Mouse (Mus musculus) myocyte (in vitro differentiated cells): ENCODE data around the gene Rpl35. TPM values are rescaled to one million over a fixed set of nuclear protein-coding genes. Genes with fewer than 3 reads are reported as not detected.

Source experiments
- H3K27me3 ChIP-seq: one replicate; pipeline ENCODE4 v1.6.1; 2011; ENCODE audit not compliant: control insufficient read depth, insufficient read depth, insufficient read length
- H3K36me3 ChIP-seq: one replicate; pipeline ENCODE4 v1.6.1; 2011; ENCODE audit not compliant: control insufficient read depth, insufficient read depth
- H3K4me2 ChIP-seq: one replicate; pipeline ENCODE4 v1.6.1; 2011; ENCODE audit warnings: low read depth, control low read depth
- H3K4me3 ChIP-seq: one replicate; pipeline ENCODE4 v1.5.1; 2011; ENCODE audit warnings: mild to moderate bottlenecking, control low read depth, moderate library complexity
- H3K79me2 ChIP-seq: one replicate; pipeline ENCODE4 v1.6.1; 2011; ENCODE audit not compliant: control insufficient read depth, insufficient read depth
- H3ac ChIP-seq: one replicate; pipeline ENCODE4 v1.6.1; 2011; ENCODE audit not compliant: control insufficient read depth, insufficient read length
- E2F4 ChIP-seq: IDR thresholded peaks from one replicate; pipeline ENCODE4 v1.6.1; 2011; ENCODE audit warnings: mild to moderate bottlenecking, control low read depth, moderate library complexity; ENCODE audit not compliant: insufficient read depth
- MAX ChIP-seq: IDR thresholded peaks from one replicate; pipeline ENCODE4 v1.6.1; 2011; ENCODE audit warnings: low read depth, mild to moderate bottlenecking, control low read depth
- MYOD1 ChIP-seq, 3 experiments: IDR thresholded peaks; one replicate each; pipeline ENCODE4 v1.6.1; 2011; ENCODE audit warnings: control low read depth in 2 of 3, low read depth in 2 of 3, mild to moderate bottlenecking in 2 of 3, moderate library complexity in 1 of 3; ENCODE audit not compliant: insufficient read length in 2 of 3, control insufficient read depth in 1 of 3
- MYOG ChIP-seq, 3 experiments: IDR thresholded peaks; one replicate each; pipeline ENCODE4 v1.6.1; 2011; ENCODE audit warnings: control low read depth in 2 of 3, low read depth in 2 of 3, mild to moderate bottlenecking in 2 of 3; ENCODE audit not compliant: insufficient read length in 2 of 3, control insufficient read depth in 1 of 3, insufficient read depth in 1 of 3
- POLR2A ChIP-seq: IDR thresholded peaks from one replicate; pipeline ENCODE4 v1.6.1; 2011; ENCODE audit warnings: low read depth, mild to moderate bottlenecking, control low read depth, moderate library complexity; ENCODE audit not compliant: insufficient read length
- POLR2AphosphoS2 ChIP-seq: IDR thresholded peaks from one replicate; pipeline ENCODE4 v1.6.1; 2011; ENCODE audit warnings: low read depth, control low read depth; ENCODE audit not compliant: insufficient read length
- REST ChIP-seq: IDR thresholded peaks from one replicate; pipeline ENCODE4 v1.6.1; 2011; ENCODE audit warnings: mild to moderate bottlenecking, control low read depth, moderate library complexity; ENCODE audit not compliant: insufficient read depth, insufficient read length
- SRF ChIP-seq: IDR thresholded peaks from one replicate; pipeline ENCODE4 v1.6.1; 2011; ENCODE audit warnings: low read depth; ENCODE audit not compliant: control insufficient read depth, insufficient read length
- TCF12 ChIP-seq: IDR thresholded peaks from one replicate; pipeline ENCODE4 v1.6.1; 2011; ENCODE audit warnings: mild to moderate bottlenecking, control low read depth; ENCODE audit not compliant: poor library complexity, insufficient read depth, severe bottlenecking
- TCF3 ChIP-seq: IDR thresholded peaks from one replicate; pipeline ENCODE4 v1.6.1; 2011; ENCODE audit warnings: low read depth, control low read depth; ENCODE audit not compliant: insufficient read length
- USF1 ChIP-seq: IDR thresholded peaks from one replicate; pipeline ENCODE4 v1.6.1; 2011; ENCODE audit warnings: low read depth, mild to moderate bottlenecking, control low read depth, moderate library complexity
- polyA plus RNA-seq: library from polyadenylated mRNA; unstranded; fragments of >200 nt; fragmentation: generic; extraction: Trizol; gene quantifications from one replicate; pipeline ENCODE4 v1.2.1, GENCODE M21; 2012; ENCODE audit warnings: missing spikeins

The Rpl35 gene
- polyA plus RNA-seq, 1 experiment = 1,480 TPM

DNA sequence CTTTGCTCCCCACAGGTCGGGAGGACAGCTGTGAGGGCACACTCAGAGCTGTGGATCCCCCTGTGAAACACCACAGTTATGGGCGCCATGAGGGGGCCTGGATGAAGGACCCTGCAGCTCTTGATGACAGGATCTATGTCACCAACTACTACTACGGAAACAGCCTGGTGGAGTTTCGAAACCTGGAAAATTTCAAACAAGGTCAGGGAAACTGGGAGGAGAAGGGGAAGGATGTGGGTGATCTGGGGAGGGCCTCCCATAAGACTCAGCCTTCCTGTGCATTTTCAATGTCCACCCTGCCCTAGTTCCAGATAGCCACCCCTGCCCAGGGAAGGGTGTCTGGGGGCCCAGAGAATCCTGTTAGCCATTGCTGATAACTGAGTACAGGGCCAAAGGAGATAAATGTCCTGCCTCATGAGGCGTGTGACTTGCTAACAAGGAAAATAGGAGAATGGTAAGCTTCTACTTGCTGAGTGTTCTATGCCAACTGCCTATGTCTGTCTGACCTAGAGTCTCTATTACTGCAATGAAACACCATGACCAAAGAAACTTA is 47.7 kb downstream of the Rpl35 start:
- TF ChIP-seq MYOD1 (IDR thresholded peaks at IDR 0.05; ENCODE audit: control insufficient read depth in 1 of 3, insufficient read length in 2 of 3, low read depth in 2 of 3) (no peak), MYOG (IDR thresholded peaks at IDR 0.05; ENCODE audit: control insufficient read depth in 1 of 3, insufficient read depth in 1 of 3, insufficient read length in 2 of 3, low read depth in 2 of 3) (peak in 1 of 3 experiments; percentile 15)
- H3K79me2 ChIP-seq = no peaks in the 10 kb centered on the region
- no peaks in the 10 kb centered on the region for H3K27me3 ChIP-seq
- H3K4me2 ChIP-seq = no peak overlapping the region
- no peak overlapping the region for H3K4me3 ChIP-seq
- no peak overlapping the region for H3ac ChIP-seq
- H3K36me3 ChIP-seq = no peaks in the 10 kb centered on the region

DNA sequence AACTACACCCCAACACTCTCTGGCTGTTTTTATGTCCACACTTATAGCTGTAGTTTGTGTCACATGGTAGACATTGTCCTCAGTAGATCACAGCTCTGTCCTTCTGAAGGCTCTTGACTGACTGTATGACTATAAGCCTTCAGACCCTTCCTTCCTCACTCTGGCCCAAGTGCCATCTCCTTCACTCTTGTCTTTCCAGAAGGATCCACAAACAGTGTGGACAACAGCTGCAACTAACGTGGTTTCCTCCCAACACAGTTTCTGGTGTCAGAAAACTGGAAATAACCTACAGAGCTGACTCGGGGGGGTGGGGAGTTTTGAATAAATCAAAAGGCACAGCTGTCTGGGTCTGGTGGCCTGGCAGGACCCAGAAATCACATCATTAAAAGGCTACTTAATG is 49.4 kb downstream of the Rpl35 start:
- Histone ChIP-seq H3K4me3 (no peak overlapping the region), H3ac (no peak overlapping the region), H3K79me2 (no peaks in the 10 kb centered on the region), H3K4me2 (peak overlapping the region; percentile 62), H3K36me3 (no peaks in the 10 kb centered on the region), H3K27me3 (no peaks in the 10 kb centered on the region)
- no peak for TF ChIP-seq USF1
- TF ChIP-seq TCF12 = peak; percentile 54
- peak; percentile 37 to 72 (median 72) for TF ChIP-seq MYOD1 (IDR thresholded peaks at IDR 0.05; ENCODE audit: control insufficient read depth in 1 of 3, insufficient read length in 2 of 3, low read depth in 2 of 3)
- no peak for TF ChIP-seq SRF
- no peak for TF ChIP-seq MAX
- peak in 2 of 3 experiments; percentile 42 to 45 for TF ChIP-seq MYOG (IDR thresholded peaks at IDR 0.05; ENCODE audit: control insufficient read depth in 1 of 3, insufficient read depth in 1 of 3, insufficient read length in 2 of 3, low read depth in 2 of 3)
- no peak for TF ChIP-seq REST
- TF ChIP-seq TCF3 = no peak

- Histone ChIP-seq H3K27me3 (no peaks in the 10 kb centered on the region), H3ac (no peak overlapping the region), H3K4me3 (no peak overlapping the region), H3K4me2 (peak overlapping the region; percentile 22), H3K79me2 (no peaks in the 10 kb centered on the region), H3K36me3 (no peaks in the 10 kb centered on the region)
- TF ChIP-seq POLR2A (no peak), TCF3 (no peak), MAX (no peak), MYOD1 (IDR thresholded peaks at IDR 0.05; ENCODE audit: control insufficient read depth in 1 of 3, insufficient read length in 2 of 3, low read depth in 2 of 3) (peak; percentile 52 to 88 (median 75)), USF1 (no peak), POLR2AphosphoS2 (no peak), TCF12 (peak; percentile 63), MYOG (IDR thresholded peaks at IDR 0.05; ENCODE audit: control insufficient read depth in 1 of 3, insufficient read depth in 1 of 3, insufficient read length in 2 of 3, low read depth in 2 of 3) (peak; percentile 21 to 89 (median 72)), SRF (no peak), E2F4 (no peak)
Measured at GRCm38 (mm10) chr2:38953152-38953883, 52.1 kb downstream of the Rpl35 start.

Other genes starting within 250 kb of the Rpl35 start
- gene Nr6a1, start 77.9 kb downstream of the Rpl35 start, polyA plus RNA-seq = 1.8 TPM
- gene Olfml2a, start 73.6 kb downstream of the Rpl35 start, polyA plus RNA-seq = 0.11 TPM
- gene Wdr38, start 8.1 kb downstream of the Rpl35 start, polyA plus RNA-seq = 0.66 TPM
- gene Arpc5l, start 276 bp downstream of the Rpl35 start, polyA plus RNA-seq = 144 TPM
- gene Golga1, start 59.9 kb upstream of the Rpl35 start, polyA plus RNA-seq = 5.6 TPM
- gene Scai, start 185.1 kb upstream of the Rpl35 start, polyA plus RNA-seq = 0.78 TPM
- gene Ppp6c, start 220.8 kb upstream of the Rpl35 start, polyA plus RNA-seq = 30.6 TPM